Mouse (Mus musculus) left cerebral cortex, adult 6 months (tissue): ENCODE measurements around the gene Chrng. TPM values are rescaled to one million over a fixed set of nuclear protein-coding genes. Genes with fewer than 3 reads are reported as not detected.

Experiments used
- long read RNA-seq, 2 experiments: library from polyadenylated mRNA; unstranded; transcript quantifications; one replicate each; pipeline ENCODE4 v2.0.0; 2019 to 2020
- polyA plus RNA-seq: library from polyadenylated mRNA; unstranded; fragments of <200 nt; fragmentation: Nextera tagmentation; gene quantifications from 2 replicates; pipeline ENCODE4 v1.2.3, GENCODE M21; 2021

Chrng gene
- polyA plus RNA-seq, result 0.04 TPM in 1 of 2 replicates, not detected in the other
- long read RNA-seq, experiment 1, result 0 reads
- long read RNA-seq, experiment 2, result 0 reads

DNA sequence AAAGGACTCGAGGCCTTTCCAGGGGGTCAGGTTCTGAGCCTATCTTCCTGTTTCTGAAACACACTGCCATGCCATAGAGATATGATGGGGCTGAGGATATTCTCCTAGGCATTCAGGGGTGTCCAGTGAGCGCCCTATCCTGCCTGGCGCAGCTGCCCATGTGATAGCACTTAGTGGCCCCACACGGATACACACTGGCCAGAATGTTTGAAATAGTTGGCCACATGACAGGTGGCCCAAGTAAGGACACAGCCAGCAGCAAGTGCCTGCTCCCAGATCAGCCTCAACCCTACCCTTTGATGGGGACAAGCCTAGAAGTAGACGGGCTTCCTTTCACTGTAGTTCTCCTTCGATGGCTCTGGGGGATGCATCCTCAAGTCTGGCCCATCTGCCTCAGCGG, at the start of gene Chrng:
TSS of gene Chrng (plus strand) at position 193 of the 400 bp plus-strand sequence.

DNA sequence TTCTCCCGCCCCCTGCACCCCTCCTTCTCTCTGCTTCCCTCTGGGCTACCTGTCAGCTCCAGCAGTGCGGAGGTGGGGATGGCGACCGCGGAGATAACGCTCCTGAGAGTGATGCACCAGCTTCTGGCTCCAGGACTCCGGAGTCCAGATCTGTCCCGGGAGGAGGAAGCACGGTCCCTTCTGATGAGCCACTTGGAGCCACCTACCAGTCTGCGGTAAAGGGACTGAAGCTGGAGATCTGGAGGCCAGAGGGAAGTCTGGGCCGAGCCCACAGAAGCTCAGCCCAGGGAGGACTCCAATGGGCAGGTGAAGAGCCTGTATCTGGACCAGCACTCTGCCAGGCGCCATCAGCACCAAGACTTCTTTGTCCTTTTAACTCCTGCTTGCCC, 48.3 kb upstream of the Chrng start, which contains the start of gene Ecel1:
TSS of gene Ecel1 (minus strand) at position 323 of the 389 bp plus-strand sequence.

DNA sequence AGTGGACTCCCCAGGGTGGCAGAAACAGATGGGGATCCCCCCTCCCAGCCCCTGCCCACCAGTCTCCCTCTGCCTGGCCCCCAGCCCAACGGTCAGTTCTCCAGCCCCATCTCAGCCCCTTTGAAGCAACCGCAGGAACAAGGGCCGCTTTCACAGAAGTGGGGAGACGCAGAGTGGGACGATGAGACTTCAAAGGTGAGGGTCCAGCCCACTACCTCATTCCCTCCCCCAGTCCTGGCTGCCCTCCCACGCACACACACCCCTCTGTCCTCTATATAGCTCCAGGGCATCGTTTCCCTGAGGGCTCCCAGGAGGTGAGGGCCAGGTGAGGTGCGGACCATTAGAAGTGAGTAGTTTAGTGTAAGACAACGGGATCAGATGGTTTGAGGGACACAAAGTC, 21.4 kb upstream of the Chrng start, which contains the start of gene Prss56:
TSS of gene Prss56 (plus strand) at position 301 of the 400 bp plus-strand sequence.

DNA sequence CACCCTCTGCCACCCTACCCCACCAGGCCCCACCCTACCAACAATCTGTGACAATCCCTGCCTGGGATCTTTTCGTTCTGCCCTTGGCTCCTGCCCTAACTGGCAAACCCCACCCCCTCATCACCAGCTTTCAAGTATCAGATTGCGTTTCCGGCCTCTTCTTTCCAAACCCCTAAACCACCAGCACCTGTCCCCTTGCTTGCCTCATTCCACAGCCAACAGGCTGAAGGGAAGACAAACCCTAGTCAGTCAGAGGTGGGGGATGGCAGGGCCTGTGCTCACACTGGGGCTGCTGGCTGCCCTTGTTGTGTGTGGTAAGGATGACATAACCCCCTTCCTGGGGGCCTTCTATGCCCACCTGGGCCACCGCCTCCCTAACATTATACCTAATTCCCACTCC, 14.0 kb upstream of the Chrng start, which contains the start of gene Chrnd:
TSS of gene Chrnd (plus strand) at position 179 of the 400 bp plus-strand sequence.

DNA sequence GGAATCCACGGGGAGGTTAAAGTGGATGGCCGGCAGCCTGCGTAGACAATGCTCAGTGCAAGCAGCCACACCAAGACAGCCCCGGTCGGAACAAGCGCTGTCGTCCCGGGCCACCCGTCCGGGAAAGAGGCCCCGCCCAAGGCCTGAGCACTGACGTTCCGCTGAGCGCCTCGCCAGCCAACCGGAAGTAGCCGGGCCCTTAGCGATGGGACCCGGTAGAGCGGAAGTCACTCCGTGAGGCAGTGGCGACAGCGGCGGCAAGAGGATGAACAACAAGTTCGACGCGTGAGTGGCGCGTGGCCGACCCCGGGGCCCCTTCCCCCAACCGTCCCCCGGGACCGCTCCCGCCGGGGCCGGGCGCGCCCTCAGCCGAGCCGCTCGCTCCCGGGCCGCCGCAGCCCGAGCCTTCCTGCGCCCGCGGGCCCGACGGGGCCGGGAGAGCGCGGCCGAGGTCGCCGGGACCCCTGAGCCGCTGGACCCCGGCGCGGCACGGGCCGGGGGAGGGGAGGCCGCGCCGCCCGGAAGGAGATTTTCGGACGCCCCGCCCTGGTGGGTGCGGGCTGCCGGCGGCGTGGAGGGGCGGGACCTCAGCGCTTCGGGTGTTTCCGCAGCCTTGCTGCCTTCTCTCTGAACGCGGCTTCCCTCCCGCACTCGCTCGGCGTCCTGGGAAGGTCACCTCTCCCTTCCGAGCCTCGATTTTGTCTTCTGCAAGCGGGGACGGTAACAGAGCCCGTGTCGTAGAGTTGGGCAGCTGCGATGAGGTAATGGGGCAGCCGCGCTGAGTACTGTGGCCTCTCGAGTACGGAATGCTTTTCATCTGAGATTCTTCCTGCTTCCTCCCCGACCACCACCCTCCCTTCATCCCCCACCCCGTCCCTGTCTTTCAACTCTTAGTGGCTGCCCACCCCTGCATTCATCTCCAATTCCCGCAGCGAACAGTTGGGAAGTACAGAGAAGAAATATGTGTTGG, 9.6 kb downstream of the Chrng start, which contains the start of gene Eif4e2:
TSS of gene Eif4e2 (plus strand) at position 180 of the 970 bp plus-strand sequence.

Other genes with a start within 250 kb of the Chrng start
- not detected in 2 replicates for gene Alppl2, start 114.7 kb upstream of the Chrng start, polyA plus RNA-seq
- gene Alpi, start 103.1 kb upstream of the Chrng start, polyA plus RNA-seq, result not detected in 2 replicates
- not detected in 2 replicates for gene Akp3, start 79.7 kb upstream of the Chrng start, polyA plus RNA-seq
- gene Ecel1, start 48.1 kb upstream of the Chrng start, polyA plus RNA-seq, result 6.9 and 9.6 TPM in 2 replicates
- gene Prss56, start 21.3 kb upstream of the Chrng start, polyA plus RNA-seq, result 0.74 TPM in 2 replicates
- not detected in 2 replicates for gene Chrnd, start 14.1 kb upstream of the Chrng start, polyA plus RNA-seq
- gene Eif4e2, start 9.3 kb downstream of the Chrng start, polyA plus RNA-seq, result 33.1 and 34.1 TPM in 2 replicates
- 16.3 and 22.3 TPM in 2 replicates for gene Efhd1, start 59.7 kb downstream of the Chrng start, polyA plus RNA-seq
- gene Gigyf2, start 122.3 kb downstream of the Chrng start, polyA plus RNA-seq, result 21.6 and 28.4 TPM in 2 replicates
- 5.0 and 6.0 TPM in 2 replicates for gene Kcnj13, start 190.1 kb downstream of the Chrng start, polyA plus RNA-seq